Mouse (Mus musculus) brain, embryonic 14.5 days (tissue): ENCODE data around the gene Hamp.

Source experiments
- CTCF ChIP-seq: fragments of 200-500 bp; IDR thresholded peaks from 2 replicates; pipeline ENCODE4 v1.5.1; 2012; ENCODE audit warnings: inconsistent platforms, mild to moderate bottlenecking, moderate library complexity, borderline replicate concordance; ENCODE audit not compliant: insufficient read depth, insufficient read length; ENCODE audit errors: extremely low read depth
- POLR2A ChIP-seq: fragments of 200-500 bp; IDR thresholded peaks from 2 replicates; pipeline ENCODE4 v1.6.1; 2012; ENCODE audit warnings: mild to moderate bottlenecking, inconsistent platforms, borderline replicate concordance; ENCODE audit not compliant: poor library complexity, insufficient read depth, insufficient read length, severe bottlenecking; ENCODE audit errors: extremely low read depth

DNA sequence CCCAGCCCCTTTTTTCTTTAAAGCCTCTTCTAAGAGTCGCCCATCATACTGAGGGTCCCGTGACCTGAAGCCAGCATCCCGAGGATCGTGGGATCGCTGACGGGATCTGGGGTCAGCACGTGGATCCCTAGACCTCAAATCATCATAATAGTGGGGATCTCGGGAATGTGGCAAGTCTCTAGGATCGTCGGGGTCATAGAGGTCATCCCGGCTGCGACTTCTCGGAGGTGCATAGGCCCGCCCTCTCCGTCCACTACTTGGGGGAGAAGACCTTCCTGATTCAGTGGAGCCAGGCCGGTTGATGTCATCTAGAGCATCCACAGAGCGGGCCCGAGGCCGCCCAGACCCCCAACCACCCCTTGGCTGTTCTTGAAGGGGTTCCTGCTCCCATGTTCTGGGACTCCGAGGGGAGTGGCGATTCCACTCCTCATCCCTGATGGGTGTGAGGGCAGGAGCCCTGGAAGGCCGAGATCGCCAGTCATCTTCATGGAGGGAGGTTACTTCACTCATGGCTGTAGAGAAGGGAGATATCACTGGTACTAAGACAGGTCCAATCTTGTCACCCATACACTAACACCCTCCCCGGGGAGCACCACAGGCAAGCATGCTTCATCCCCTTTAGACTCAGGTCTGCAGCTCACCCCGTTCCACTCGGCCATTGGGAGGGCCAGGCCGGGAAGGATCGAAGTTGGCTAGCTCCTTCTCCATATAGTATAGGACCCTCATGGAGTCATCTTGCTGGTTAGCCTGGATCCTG, 14.5 kb upstream of the Hamp start:
- no peak for TF ChIP-seq CTCF
- no peak for TF ChIP-seq POLR2A
